Mouse (Mus musculus) retina, postnatal 7 days (tissue): Measurements from ENCODE around the gene Sbf2.

Experiments
- DNase-seq: peaks from one replicate; pipeline ENCODE4 v3.0.0-alpha.2; 2012; ENCODE audit warnings: low read depth, low spot score

Sbf2 gene

DNA sequence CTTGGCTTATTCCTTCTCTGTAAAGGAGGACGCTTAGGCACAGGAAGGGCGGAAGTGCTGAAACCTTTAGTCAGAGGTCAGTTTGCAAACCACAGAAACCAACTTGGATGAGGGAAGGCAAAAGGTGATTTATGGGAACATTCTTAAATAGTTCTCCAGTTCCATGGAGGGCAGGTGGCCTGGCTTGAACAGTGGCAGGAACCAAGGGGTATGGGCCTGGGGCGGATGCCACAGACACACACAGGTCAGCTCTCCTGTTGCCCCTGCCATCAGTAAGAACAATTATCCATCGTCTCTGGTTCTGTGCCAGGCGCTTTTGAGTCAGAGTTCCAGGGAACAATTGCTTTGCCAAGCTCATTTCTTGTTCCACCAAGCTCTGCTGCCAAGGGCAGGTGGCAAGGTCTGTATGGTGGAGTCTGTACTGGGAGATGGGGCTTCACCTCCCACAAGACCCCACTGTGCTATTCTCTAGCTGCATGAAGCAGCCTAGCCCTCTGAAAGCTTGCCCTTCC lies 336.9 kb downstream of the Sbf2 start:
- no peak for DNase-seq

DNA sequence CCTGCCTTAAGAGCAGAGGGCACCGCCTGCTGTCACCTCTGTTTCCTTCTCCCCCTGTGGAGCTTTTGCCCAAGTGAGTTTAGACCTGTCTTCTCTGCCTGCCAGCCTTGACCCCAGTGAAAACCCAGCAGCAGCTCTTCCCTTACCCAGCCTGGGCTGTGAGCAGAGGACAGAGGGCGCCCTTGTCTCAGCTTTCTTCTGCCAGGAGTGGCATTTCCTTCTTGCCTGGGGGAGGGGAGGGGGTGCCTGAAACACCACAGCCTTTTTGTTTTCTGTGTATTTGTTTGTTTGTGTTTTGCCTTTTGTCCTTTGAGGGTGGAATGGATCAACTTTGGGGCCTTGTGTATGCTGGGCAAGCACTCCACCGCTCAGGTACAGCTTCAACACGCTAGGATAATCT lies 342.3 kb downstream of the Sbf2 start:
- no peak for DNase-seq

DNA sequence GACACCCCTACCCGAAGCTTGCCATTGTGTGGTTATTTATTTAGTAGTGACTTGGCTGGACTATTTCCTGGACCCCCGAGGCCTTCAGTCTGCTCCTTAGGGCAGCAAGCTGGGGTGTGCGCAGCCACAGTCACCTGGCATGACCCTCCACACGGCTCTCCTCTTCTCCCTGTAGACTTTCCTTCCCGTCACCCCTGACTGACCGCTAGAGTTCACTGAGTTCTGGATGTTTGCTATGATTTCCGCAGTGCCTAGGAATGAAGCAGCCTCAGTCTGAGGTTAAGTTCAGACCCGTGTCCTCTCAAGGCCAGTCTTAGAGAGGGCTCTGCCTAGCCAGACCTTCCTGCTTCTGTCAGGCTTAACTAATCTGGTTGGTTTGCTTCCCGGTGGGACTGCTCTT lies 342.9 kb downstream of the Sbf2 start:
- no peak for DNase-seq

- no peak for DNase-seq
Observed at GRCm38 (mm10) chr7:110270455-110270854, 344.3 kb downstream of the Sbf2 start.

- DNase-seq, result no peak
Observed at GRCm38 (mm10) chr7:110269777-110270176, 344.9 kb downstream of the Sbf2 start.

DNA sequence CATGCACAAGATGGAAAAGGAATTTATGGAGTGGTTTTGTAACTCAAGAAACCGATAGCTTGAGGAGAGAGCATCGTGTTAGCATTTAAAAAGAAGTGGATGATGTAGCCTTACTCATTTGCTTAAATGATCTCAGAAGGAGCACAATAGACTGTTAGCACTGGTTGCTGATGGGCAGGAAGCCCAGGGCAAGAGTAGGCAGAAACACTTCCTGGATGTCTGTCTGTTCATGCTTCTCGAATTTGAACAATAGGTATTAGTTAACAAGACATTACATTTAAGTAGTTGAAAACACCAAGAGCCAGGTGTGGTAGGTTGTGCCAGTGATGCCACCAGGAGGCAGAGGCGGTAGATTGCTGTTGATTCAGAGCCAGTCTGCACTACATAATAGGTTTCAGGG lies 346.2 kb downstream of the Sbf2 start:
- DNase-seq, result no peak

- no peak for DNase-seq
Observed at GRCm38 (mm10) chr7:110267994-110268393, 346.7 kb downstream of the Sbf2 start.

DNA sequence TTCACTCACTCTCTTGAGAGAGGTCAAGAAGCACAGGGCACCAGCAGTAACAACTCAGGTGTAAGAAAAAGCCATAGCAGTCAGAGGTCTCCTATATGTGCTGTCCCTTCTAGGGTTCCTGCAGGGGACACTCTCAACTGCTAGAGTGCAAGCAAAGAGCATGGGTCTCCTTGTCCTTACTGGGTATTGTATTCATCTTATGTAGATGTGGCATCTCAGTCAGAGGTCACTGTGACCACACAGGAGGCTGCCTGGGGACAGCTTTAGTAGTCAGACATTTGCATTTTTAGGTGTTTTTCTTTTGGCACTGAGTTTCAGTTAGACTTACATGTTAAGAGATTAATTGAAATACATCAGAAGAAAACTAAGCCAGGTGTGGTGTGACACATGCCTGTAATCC lies 347.7 kb downstream of the Sbf2 start:
- DNase-seq, result no peak

GRCm38 (mm10) chr7:110265796-110266195 lies 348.9 kb downstream of the Sbf2 start:
- peak; percentile 61 for DNase-seq

GRCm38 (mm10) chr7:110263474-110263873 lies 351.2 kb downstream of the Sbf2 start:
- DNase-seq, result no peak

- DNase-seq, result no peak
Observed at GRCm38 (mm10) chr7:110262661-110263060, 352.1 kb downstream of the Sbf2 start.

- DNase-seq, result no peak
Observed at GRCm38 (mm10) chr7:110261807-110262206, 352.9 kb downstream of the Sbf2 start.

DNA sequence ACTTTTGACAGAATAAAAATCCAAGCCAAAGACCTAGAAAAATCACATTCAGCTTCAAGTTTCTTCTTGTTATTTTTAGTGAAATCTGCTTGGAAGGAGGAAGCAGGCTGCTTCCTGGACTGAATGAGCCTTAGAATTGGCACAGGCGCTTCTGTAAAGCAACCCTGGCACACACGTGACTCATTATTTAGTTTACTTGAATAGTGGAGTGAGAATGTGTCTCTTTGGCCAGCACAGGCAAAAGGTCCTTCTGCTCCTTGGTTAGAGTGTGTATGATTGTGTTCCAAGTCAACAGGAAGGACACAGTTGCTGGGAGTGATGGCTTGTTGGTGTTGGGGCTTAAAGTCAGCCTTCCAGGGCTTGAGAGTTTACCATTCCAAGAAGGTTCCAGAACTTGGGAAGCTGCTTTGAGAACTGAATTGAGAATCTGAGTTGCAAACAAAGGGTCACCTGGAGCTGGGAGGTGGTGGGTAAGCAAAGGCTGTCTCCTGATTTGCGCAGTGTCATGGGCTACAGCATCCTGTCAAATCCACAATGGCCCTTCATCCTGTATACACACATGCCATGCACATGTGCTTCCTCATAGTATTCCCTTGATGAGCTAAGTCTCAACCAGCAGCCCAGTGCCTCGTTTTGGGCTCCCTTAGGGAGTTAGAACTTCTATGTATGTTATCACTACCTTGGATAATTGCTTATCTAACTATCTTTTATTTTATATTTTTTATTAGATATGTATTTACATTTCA lies 354.6 kb downstream of the Sbf2 start:
- no peak for DNase-seq

DNA sequence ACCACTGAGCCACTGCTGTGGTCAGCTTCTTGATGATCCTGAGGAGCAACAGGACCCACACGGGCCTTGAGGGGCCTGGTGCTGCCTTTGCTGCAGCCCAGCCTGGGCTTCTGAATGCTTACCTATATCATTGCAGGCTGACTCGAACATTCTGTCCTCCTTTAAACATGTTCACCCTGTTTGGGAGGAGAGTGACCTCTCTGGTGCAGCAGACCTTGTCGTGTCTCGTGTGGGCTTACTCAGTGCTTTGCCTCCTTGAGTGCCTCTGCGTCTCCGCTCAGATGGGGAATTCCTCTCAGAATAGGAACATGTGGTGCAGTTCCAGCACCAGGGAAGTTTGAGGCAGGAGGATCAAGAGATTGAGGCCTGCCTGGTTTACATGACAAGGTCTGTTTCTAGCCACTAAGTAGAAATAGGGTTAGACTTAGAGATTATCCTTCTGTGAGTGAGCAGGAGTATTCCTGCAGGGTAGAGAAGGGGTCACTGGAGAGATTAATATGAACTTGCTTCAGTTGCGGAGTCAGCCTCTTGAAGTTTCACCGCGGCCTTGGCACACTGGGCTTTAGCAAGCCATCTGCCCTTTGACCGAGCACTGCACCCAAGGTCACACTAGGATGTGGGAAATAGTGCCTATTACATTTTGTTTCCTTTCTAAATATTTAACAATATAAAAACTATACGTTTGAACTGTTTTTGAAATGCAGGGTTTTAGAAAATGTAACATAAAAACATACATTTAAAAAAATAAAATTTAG lies 356.3 kb downstream of the Sbf2 start:
- DNase-seq, result no peak
